Mouse (Mus musculus): ENCODE measurements at regions not wholly inside any gene's neighbourhood (a gene's known extent, or its start where the extent isn't known, plus 50 kb on each side); places are given as distances from the start of the nearest gene placed in this dataset.

GRCm38 (mm10) chr13:111892141-111892540 lies 83.3 kb upstream of the Map3k1 start:
- WGBS, result 95% methylated on average over 8 of the region's 8 CpGs
- H3K4me3 ChIP-seq (ENCODE audit: low read depth, low read length), result no peak overlapping the region
- peaks cover 2% of the 10 kb centered on the region; the same call in 1 of the 2 replicates for H3K4me1 ChIP-seq (ENCODE audit: control insufficient read depth, insufficient read depth, insufficient read length, low read length)

GRCm38 (mm10) chr13:111893221-111893713 lies 84.5 kb upstream of the Map3k1 start:
- WGBS, result 67% methylated on average over 14 of the region's 14 CpGs
- H3K36me3 ChIP-seq (ENCODE audit: control insufficient read depth, insufficient read depth, low read length), result no peaks in the 10 kb centered on the region
- no peak overlapping the region for H3K4me3 ChIP-seq (ENCODE audit: low read depth, low read length)
- TF ChIP-seq POLR2A (IDR thresholded peaks at IDR 0.05; ENCODE audit: low read depth, low read length) (no peak), CTCF (IDR thresholded peaks at IDR 0.05; ENCODE audit: extremely low read depth, insufficient read length, insufficient replicate concordance, low read depth, low read length) (no peak)
- H3K4me1 ChIP-seq (ENCODE audit: control insufficient read depth, insufficient read depth, insufficient read length, low read length), result peaks cover 2% of the 10 kb centered on the region; the same call in 1 of the 2 replicates
- no peak overlapping the region for H3K27ac ChIP-seq (ENCODE audit: insufficient read depth, low read depth, low read length)
- H3K27me3 ChIP-seq (ENCODE audit: control insufficient read depth, insufficient read depth, low read length), result no peaks in the 10 kb centered on the region

More at GRCm38 (mm10) chr13:111892141-111892540, 83.3 kb upstream of the Map3k1 start:
- no peaks in the 10 kb centered on the region for H3K36me3 ChIP-seq (ENCODE audit: control insufficient read depth, insufficient read depth, low read length)
- H3K27ac ChIP-seq (ENCODE audit: insufficient read depth, low read depth, low read length), result no peak overlapping the region
- no peak for TF ChIP-seq POLR2A (IDR thresholded peaks at IDR 0.05; ENCODE audit: low read depth, low read length)
- TF ChIP-seq CTCF (IDR thresholded peaks at IDR 0.05; ENCODE audit: extremely low read depth, insufficient read length, insufficient replicate concordance, low read depth, low read length), result no peak
- H3K27me3 ChIP-seq (ENCODE audit: control insufficient read depth, insufficient read depth, low read length), result no peaks in the 10 kb centered on the region

DNA sequence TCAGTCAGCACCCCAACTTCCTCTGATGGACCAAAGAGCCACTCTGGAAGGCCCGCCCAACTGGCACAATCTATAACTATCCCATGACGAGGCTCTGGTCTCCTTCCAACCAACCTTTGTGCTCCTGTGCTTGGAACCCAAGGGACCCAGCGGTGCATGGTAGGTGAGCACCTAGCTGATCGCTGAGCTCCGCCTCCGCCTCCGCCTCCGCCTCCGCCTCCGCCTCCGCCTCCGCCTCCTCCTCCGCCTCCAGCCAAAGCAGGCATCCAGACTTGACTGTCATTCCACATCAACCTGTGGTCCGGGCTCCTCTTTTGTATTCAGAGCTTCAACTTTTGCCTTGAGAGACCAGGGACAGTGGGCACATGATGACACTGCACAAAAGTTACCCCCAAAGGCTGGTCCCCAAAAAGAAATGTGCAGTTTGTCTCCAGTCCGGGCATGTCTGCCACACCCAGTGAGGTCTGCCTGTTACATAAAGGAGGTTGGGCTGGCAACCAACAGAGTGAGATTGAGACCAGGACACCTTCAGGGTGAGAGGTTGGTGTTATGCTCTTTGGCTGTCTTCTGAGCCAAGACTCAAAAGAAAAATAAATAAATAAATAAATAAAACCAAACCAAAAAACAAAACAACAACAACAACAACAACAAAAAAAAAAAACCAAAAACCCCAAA lies 86.1 kb upstream of the Map3k1 start:
- Histone ChIP-seq H3K36me3 (ENCODE audit: control insufficient read depth, insufficient read depth, low read length) (no peaks in the 10 kb centered on the region), H3K4me3 (ENCODE audit: low read depth, low read length) (peak overlapping the region; percentile 61), H3K27ac (ENCODE audit: insufficient read depth, low read depth, low read length) (no peak overlapping the region), H3K27me3 (ENCODE audit: control insufficient read depth, insufficient read depth, low read length) (no peaks in the 10 kb centered on the region), H3K4me1 (ENCODE audit: control insufficient read depth, insufficient read depth, insufficient read length, low read length) (peaks cover 2% of the 10 kb centered on the region; the same call in 1 of the 2 replicates)
- TF ChIP-seq POLR2A (IDR thresholded peaks at IDR 0.05; ENCODE audit: low read depth, low read length) (no peak; the same call in 1 of the 2 replicates), CTCF (IDR thresholded peaks at IDR 0.05; ENCODE audit: extremely low read depth, insufficient read length, insufficient replicate concordance, low read depth, low read length) (no peak)
- 49% methylated on average over 15 of the region's 15 CpGs for WGBS

DNA sequence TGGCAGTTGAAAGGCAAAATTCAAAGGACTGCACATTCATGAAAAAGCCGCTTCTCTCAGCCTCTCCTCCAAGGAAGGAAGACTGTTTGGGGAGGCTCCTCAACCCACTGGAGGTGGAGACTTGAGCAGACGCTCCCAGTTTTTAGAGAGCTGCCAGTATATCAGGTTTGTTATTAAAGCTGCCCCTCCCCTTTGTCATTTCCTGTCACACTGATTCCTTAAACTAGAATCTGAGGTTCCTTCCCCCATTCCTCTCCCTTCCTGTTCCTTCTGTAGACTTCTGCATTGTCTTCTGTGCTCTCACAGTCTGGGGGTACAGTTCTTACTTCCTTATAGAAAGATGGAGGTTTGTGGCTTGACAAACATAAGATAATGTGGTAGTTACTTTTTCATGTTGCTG lies 87.5 kb upstream of the Map3k1 start:
- no peaks in the 10 kb centered on the region for H3K36me3 ChIP-seq (ENCODE audit: control insufficient read depth, insufficient read depth, low read length)
- 19% methylated on average over 2 of the region's 2 CpGs for WGBS
- H3K27ac ChIP-seq (ENCODE audit: insufficient read depth, low read depth, low read length), result no peak overlapping the region
- peaks cover 2% of the 10 kb centered on the region; the same call in 1 of the 2 replicates for H3K4me1 ChIP-seq (ENCODE audit: control insufficient read depth, insufficient read depth, insufficient read length, low read length)
- TF ChIP-seq POLR2A (IDR thresholded peaks at IDR 0.05; ENCODE audit: low read depth, low read length), result no peak
- no peak for TF ChIP-seq CTCF (IDR thresholded peaks at IDR 0.05; ENCODE audit: extremely low read depth, insufficient read length, insufficient replicate concordance, low read depth, low read length)
- H3K27me3 ChIP-seq (ENCODE audit: control insufficient read depth, insufficient read depth, low read length), result no peaks in the 10 kb centered on the region
- no peak overlapping the region for H3K4me3 ChIP-seq (ENCODE audit: low read depth, low read length)

DNA sequence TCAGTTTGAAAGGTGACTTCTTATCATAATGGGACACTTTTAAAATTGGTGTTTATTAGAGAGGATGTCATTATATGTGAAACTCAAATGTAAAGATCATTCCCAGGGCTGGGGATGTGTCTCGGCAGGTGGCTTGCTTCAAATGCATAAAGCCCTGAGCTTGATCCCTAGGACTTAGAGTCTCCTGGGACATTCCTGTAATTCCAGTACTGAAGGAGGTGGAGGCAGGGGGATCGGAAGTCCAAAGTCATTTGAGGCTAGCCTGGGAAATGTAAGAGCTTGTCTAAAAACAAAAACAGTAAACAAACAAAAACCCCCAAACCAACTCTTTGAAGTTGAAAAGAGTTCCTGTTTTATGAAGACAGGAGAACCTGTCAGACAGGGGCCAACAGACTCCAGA lies 94.6 kb upstream of the Map3k1 start:
- Histone ChIP-seq H3K4me1 (ENCODE audit: control insufficient read depth, insufficient read depth, insufficient read length, low read length) (peaks cover 6% of the 10 kb centered on the region; the same call in 1 of the 2 replicates), H3K27me3 (ENCODE audit: control insufficient read depth, insufficient read depth, low read length) (no peaks in the 10 kb centered on the region), H3K36me3 (ENCODE audit: control insufficient read depth, insufficient read depth, low read length) (no peaks in the 10 kb centered on the region), H3K4me3 (ENCODE audit: low read depth, low read length) (no peak overlapping the region), H3K27ac (ENCODE audit: insufficient read depth, low read depth, low read length) (no peak overlapping the region)
- WGBS, result 88% methylated on average over 2 of the region's 2 CpGs
- no peak for TF ChIP-seq POLR2A (IDR thresholded peaks at IDR 0.05; ENCODE audit: low read depth, low read length)
- TF ChIP-seq CTCF (IDR thresholded peaks at IDR 0.05; ENCODE audit: extremely low read depth, insufficient read length, insufficient replicate concordance, low read depth, low read length), result no peak

DNA sequence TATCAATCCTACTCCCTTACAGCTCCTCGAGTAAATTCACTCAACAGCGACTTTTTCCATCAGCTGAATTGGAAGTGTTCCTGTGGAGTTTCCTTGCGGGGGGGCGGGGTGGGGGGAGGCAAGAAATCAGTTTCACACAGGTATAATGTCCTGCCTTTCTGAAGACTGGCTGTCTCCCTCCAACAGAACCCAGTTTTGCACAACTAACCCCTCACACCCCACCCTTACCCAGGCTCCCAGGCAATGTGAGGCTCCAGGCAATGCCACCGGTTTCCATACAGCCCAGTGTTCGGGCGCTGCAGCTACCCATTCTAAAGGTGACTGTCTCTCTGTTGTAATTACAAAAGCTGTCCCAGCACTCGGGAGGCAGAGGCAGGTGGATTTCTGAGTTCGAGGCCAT lies 95.1 kb upstream of the Map3k1 start:
- Histone ChIP-seq H3K4me3 (ENCODE audit: low read depth, low read length) (no peak overlapping the region), H3K27me3 (ENCODE audit: control insufficient read depth, insufficient read depth, low read length) (no peaks in the 10 kb centered on the region), H3K36me3 (ENCODE audit: control insufficient read depth, insufficient read depth, low read length) (no peaks in the 10 kb centered on the region), H3K4me1 (ENCODE audit: control insufficient read depth, insufficient read depth, insufficient read length, low read length) (peaks cover 6% of the 10 kb centered on the region; the same call in 1 of the 2 replicates), H3K27ac (ENCODE audit: insufficient read depth, low read depth, low read length) (no peak overlapping the region)
- no peak for TF ChIP-seq CTCF (IDR thresholded peaks at IDR 0.05; ENCODE audit: extremely low read depth, insufficient read length, insufficient replicate concordance, low read depth, low read length)
- TF ChIP-seq POLR2A (IDR thresholded peaks at IDR 0.05; ENCODE audit: low read depth, low read length), result no peak
- WGBS, result 85% methylated on average over 9 of the region's 9 CpGs

- whole genome bisulfite sequencing, result 76% methylated on average over 15 of the region's 17 CpGs
- Histone ChIP-seq H3K4me3 (ENCODE audit: low read depth, low read length) (no peak overlapping the region), H3K27ac (ENCODE audit: insufficient read depth, low read depth, low read length) (no peak overlapping the region), H3K36me3 (ENCODE audit: control insufficient read depth, insufficient read depth, low read length) (no peaks in the 10 kb centered on the region), H3K4me1 (ENCODE audit: control insufficient read depth, insufficient read depth, insufficient read length, low read length) (peaks cover 6% of the 10 kb centered on the region; the same call in 1 of the 2 replicates), H3K27me3 (ENCODE audit: control insufficient read depth, insufficient read depth, low read length) (no peaks in the 10 kb centered on the region)
- TF ChIP-seq CTCF (IDR thresholded peaks at IDR 0.05; ENCODE audit: extremely low read depth, insufficient read length, insufficient replicate concordance, low read depth, low read length) (no peak), POLR2A (IDR thresholded peaks at IDR 0.05; ENCODE audit: low read depth, low read length) (no peak)
Observed at GRCm38 (mm10) chr13:111904616-111905212, 95.9 kb upstream of the Map3k1 start.

All from small intestine, adult 2 months (tissue).